Mouse (Mus musculus): Measurements from ENCODE around the gene Tmem110. TPM values are rescaled to one million over a fixed set of nuclear protein-coding genes. Genes with fewer than 3 reads are reported as not detected.

Tmem110 gene
- total RNA-seq, 2 experiments from 2014 or later, result 18.2 to 31.3 TPM

DNA sequence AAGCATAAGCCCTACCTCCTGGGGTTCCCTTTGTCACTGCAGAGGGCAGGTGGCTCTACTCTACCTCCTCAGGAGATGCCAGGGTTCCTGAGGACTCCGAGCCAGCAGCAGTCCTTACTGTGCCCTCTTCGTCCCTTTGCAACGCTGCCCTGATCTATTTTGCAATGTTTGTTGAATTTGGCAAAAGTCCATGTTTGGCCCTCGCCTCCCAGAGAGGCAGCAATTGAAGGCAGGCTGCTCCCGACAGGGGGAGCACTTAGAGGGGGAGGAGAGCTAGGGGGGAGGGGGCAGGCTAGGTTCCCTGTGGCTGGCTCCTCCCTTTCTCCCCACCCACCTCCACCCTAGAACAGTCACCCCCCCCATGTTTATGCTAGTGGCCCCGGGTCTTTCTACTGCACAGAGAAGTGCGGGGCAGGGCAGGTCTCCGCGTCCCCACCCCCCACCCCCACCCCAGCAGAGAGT is 62.9 kb downstream of the Tmem110 start:
- peak; percentile 24 to 38 for DNase-seq (ENCODE audit: low spot score in 2 of 2)

DNA sequence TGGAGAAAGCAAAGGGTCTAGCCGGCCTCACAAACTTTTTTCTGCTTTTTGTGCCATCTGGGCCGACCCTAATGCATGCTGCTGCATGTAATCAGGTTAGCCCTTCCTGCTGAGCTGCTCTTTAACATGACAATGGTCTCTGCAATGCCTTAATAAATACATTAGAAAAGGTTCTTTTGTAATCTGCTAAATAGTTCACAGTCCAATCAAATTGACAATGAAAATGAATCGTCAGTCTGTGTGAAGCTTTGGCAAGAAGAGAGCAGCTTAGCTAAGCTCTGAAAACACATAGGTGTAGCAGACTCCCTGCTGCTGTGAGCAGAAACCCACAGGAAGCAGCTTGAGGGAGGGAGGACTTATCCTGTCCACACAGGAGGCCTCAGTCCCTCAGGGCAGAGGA is 74.6 kb downstream of the Tmem110 start:
- no peak for DNase-seq (ENCODE audit: low spot score in 2 of 2)

DNA sequence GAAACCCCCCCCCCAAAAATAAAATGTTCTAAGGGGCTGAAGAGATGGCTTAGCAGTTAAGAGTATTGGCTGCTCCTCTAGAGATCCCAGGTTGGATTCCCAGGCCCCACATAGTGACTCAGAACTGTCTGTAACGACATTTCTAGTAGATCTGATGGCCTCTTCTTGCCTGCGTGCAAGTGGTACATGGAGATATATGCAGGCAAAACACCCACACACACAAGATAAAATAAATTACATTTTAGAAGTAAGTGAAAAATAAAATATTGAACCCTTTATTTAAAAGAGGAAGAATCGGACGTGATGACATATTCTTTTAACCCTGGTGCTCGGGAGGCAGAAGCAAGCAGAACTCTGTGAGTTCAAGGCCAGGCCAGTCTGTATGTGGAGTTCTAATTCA is 77.2 kb downstream of the Tmem110 start:
- DNase-seq (ENCODE audit: low spot score in 2 of 2), result no peak

DNA sequence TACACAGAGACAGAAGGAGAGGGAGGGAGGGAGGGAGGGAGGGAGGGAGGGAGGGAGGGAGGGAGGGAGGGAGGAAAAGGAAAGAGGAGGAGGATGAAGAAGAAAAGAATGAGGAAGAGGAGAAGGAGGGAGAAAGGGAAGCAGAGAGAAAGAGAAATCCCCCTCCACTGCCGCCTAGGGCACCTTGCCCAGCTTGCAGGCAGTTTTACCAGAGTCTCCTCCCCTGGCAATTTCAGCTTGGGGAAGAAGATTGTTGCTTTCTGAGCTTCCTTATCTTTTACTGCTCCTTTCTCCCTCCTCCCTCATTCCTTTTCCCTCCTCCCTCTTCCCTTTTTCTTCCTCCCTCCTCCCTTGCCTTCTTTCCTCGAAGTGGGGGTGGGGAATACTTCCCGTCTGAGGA is 77.6 kb downstream of the Tmem110 start:
- no peak for DNase-seq (ENCODE audit: low spot score in 2 of 2)

- no peak for DNase-seq (ENCODE audit: low spot score in 2 of 2)
These were observed 78.9 kb downstream of the Tmem110 start for GRCm38 (mm10) chr14:30904307-30904706.

DNA sequence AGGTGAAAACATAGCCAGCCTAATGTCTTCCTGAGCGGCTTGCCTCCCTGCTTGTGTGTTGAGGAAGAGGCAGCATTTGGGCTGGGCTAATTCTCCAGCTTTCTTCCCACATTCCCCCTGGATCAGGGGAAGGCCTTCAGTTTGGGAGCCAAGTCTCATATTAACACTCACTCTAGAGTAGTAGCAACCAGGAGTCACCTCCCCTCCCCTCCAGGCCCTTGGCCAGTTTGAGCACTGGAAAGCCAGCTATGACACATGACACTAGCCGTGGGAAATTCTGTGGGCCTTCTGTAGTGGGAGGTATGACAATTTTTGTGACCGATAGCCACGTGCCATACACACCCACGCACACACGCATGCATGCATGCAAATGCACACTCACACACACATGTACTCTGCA is 80.6 kb downstream of the Tmem110 start:
- DNase-seq (ENCODE audit: low spot score in 2 of 2), result no peak

DNA sequence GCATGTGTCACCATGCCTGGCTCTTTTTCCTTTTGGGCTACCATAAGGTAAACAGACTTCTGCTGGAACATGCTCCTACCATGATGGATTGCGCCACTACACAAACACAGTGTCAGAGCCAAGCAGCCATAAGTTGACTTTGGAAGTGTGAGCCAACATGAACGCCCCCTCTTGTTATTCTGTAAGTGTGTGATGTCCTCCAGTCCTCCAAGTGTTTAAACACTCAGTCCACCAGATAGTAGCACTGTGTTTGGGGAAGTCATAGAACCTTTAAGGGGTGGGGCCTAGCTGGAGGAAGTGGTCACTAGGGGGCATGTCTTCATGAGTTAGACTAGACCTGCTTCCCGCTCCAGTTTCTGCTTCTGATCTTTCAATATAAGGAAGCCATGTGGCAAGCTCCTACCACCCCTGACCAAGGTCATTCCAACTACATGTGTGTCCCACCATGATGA is 82.5 kb downstream of the Tmem110 start:
- no peak for DNase-seq (ENCODE audit: low spot score in 2 of 2)

DNA sequence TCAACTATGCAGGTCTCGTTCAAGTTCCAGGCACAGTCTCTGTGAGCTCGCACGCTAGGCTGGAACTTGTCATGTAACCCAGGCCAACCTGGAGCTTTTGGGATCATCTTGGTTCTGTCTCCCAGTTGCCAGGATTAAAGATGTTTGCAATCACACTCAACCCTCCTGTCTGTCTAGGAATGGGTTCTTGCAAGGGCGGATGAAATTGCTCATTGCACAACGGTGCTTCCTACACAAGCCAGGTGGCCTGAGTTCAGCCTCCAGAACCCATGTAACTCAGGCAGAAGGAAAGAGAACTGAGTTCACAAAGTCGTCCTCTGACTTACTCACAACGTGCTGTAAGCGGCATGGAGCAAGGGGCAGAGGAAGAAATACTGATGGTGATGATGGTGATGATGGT is 85.8 kb downstream of the Tmem110 start:
- no peak for DNase-seq (ENCODE audit: low spot score in 2 of 2)

DNA sequence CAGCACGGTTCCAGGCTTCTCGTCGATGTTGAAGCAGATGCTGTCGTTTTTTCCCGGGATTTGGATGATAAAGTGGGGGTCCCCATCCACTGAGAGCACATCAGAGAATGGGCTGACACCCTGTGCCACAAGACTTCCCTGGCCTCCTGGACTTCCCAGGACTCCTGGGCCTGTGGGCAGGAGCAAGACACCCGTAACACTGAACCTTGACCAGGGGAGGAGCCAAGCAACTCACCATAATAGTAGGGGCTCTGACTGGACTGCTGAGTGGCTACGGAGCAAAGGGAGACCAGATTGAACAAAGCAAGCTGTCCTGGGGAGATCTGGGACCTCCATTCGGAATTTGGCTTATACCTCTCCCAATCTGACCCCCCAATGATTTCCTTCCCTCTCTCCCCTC is 87.3 kb downstream of the Tmem110 start:
- no peak for DNase-seq (ENCODE audit: low spot score in 2 of 2)

DNA sequence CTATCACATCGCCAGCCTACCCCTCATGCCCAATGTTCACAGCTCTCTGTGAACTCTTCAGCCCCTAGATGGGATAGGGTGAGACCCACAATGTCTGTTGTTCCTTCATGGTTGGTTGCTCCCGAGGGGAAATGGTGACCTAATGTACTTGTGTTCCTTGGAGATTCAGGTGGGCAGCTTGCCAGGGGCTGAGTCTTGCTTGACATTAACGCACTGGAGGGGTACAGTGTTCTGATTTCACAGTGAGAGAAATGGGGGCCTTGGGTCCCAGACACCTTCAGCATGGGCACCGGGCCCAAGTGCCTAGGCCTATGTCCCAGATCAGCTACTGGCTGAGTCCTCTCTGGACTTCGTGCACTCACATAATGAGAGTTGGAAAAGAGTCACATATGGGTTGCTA is 88.0 kb downstream of the Tmem110 start:
- DNase-seq (ENCODE audit: low spot score in 2 of 2), result no peak

GRCm38 (mm10) chr14:30916516-30916915 is 91.1 kb downstream of the Tmem110 start:
- no peak for DNase-seq (ENCODE audit: low spot score in 2 of 2)

DNA sequence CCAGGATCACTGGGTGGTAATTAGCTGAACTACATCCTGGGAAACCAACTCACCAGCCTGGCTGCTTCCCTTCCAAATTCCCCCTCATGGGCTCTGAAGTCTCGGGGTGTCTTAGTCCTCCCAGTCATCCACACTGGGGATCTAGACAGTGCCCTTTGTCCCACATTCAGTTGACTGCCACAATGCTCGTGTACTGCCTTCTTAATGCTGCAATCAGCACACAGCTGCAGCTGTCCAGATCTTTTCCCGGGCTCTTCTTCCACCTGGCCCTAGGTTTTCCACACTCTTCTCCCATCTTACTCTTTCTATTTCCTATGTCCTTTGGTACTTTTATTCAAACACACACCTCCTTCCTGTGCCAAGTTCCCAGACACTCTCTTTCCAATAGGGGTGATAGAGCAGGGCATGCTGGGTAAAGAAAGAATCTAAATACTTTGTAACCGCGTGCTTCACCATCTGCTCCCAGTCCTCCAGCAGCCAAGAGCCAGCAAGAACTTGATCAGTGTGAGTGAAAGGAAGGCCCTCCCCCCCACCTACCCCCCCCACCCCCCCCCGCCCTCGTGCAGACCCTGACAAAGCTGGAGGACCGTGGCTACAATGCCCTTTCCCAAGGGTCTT is 96.8 kb downstream of the Tmem110 start:
- DNase-seq (ENCODE audit: low spot score in 2 of 2), result no peak

DNA sequence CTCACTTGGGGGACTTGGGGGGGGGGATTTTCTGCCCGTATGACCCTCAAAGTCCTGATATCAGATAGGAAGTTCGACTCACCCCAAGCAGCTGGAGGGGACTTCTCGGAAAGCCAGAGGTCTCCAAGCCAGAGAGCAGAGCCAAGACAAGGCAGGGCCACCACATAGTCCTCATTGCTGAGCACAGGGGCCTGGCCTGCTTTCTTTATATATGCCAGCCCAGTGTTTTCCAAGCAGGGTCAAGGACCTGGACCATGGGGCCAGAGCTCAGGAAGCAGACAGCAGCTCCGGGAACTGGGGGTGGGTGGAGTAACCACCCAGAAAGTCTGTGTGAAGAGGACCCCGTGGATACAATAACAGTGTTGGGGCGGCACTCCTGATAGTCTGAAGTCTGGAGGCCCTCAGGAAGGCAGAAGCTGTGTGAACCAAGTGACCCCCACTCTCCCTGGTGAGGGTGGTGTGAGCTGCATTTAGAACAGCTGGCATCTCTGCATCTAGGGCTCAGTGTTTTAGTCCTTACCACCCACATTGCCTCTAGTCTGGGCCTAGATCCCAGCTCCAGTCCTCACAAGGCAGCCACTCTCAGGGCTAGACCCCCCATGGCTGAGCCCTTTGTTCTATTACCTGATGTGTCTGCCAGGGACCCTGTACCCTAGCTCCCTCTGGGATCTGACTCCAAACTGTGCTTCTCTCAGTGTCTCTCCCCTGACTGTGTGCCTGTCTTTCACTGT is 98.2 kb downstream of the Tmem110 start, which contains the start of gene Itih3:
Gene Itih3 (minus strand): TSS at position 386 of the 731 bp plus-strand sequence.
- peak; percentile 38 to 41 for DNase-seq (ENCODE audit: low spot score in 2 of 2)

DNA sequence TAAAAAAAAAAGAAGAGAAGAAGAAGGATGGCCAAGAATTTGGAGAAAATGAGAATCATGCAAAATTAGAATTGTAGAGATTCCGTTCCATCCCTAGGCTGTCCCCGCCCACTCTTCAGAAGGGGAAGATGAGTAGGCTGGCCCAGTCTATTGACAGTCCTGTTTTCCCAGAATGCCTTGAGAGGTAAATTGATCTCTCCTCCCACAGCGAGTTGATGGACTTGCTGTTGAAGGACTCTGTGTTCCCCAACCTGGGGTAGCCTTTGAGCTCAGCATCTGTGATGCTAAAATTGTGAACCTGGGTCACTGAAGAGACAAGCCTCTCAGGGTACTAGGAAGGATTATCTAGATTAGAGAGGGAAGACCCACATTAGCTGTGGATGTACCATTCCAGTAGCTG is 100.1 kb downstream of the Tmem110 start:
- no peak for DNase-seq (ENCODE audit: low spot score in 2 of 2)

Other genes with a start within 250 kb of the Tmem110 start
- 10 to 100 TPM; 37.2 to 38.6 TPM for gene Prkcd, start 199.4 kb upstream of the Tmem110 start, total RNA-seq (2021)
- 10 to 100 TPM; 10.2 to 11.2 TPM for gene Rft1, start 171.2 kb upstream of the Tmem110 start, total RNA-seq (2021)
- 10 to 100 TPM; 22.8 to 25.2 TPM for gene Sfmbt1, start 110.7 kb upstream of the Tmem110 start, total RNA-seq (2021)
- gene Mustn1, start 53.6 kb downstream of the Tmem110 start, total RNA-seq (2021), result 1 to 10 TPM; 2.4 to 2.7 TPM
- gene Itih4, start 60.9 kb downstream of the Tmem110 start, total RNA-seq (2021), result under 1 TPM in 1 of 2 experiments, not detected in 1; 0.37 TPM
- 1 to 10 TPM; 8.8 to 8.9 TPM for gene Itih3, start 98.2 kb downstream of the Tmem110 start, total RNA-seq (2021)
- not detected for gene Itih1, start 117.7 kb downstream of the Tmem110 start, total RNA-seq (2021)
- 10 to 100 TPM; 14.8 to 15.1 TPM for gene Nek4, start 125.8 kb downstream of the Tmem110 start, total RNA-seq (2021)
- 10 to 100 TPM; 33.8 to 37.7 TPM for gene Glt8d1, start 175.8 kb downstream of the Tmem110 start, total RNA-seq (2021)
- 100 to 1,000 TPM; 177 to 186 TPM for gene Spcs1, start 176.1 kb downstream of the Tmem110 start, total RNA-seq (2021)
- gene Pbrm1, start 193.5 kb downstream of the Tmem110 start, total RNA-seq (2021), result 10 to 100 TPM; 71.0 to 71.2 TPM
- gene Gnl3, start 193.6 kb downstream of the Tmem110 start, total RNA-seq (2021), result 10 to 100 TPM; 54.4 to 66.8 TPM